Mouse (Mus musculus): ENCODE results near the gene Ric8a.
A peak's percentile ranks its signal among the peaks of the same experiment; 100 is the strongest.

DNA sequence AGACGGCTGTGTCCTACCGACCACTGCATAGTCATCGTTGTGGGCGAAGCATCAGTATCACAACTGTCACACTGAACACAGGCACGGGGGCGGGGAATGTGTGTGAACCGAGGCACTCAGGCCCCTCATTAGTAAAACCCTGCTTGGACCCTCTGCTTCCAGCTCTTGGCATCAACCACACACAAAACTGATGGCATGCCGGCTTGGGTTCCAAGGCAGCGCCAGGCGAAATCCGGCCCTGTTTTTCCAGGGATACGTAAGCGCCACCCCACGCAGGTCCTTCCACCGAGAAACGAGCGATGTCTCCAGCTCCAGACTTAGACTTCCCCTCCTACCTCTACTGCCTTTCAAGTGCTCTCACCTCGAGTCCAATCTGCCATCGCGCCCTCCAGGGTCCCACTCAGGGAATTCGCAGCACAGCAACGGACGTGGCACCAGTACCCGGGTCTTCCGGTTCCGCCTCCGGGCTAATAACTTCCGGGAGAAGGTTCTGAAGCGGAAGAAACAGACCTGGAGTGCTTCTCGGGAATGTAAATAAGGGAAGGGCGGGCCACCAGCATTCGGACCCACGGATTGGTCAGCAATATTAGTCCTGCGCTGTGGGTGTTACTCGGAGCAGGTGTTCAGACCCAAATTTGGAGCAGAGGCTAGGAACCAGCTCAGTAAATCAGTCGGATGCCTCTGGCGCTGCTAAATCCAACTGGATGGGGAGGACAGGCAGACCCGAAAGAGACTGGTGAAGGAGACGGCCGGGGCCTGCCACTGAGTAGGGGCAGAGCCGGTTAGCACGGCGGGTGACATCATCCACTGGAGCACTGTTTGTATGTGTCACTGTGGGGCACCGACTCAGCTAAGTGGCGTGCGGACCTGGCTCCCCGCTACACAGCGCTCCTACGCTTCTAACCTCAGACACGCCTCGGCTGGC is 635 bp upstream of the Ric8a start, which contains the start of gene Gm45785:
- TF ChIP-seq CTCF (IDR thresholded peaks at IDR 0.05; ENCODE audit: extremely low read depth, insufficient read depth, low read length) (no peak), POLR2A (IDR thresholded peaks at IDR 0.05; ENCODE audit: extremely low read depth, insufficient read depth, low read length) (peak; percentile 69; the same call in 1 of the 2 replicates)
